Mouse (Mus musculus) midbrain, embryonic 11.5 days (tissue): ENCODE results near the gene Elovl6. TPM values are rescaled to one million over a fixed set of nuclear protein-coding genes. Genes with fewer than 3 reads are reported as not detected.

ENCODE experiments used
- ATAC-seq: fragments of 200-750 bp; cut with Nextera tagmentation; 2 replicates; pipeline ENCODE4 v1.8.0; 2017; ENCODE audit warnings: moderate TSS enrichment, moderate library complexity; ENCODE audit not compliant: low FRiP score
- DNase-seq: peaks from one replicate; pipeline ENCODE4 v3.0.0; 2015; ENCODE audit warnings: low spot score; ENCODE audit errors: missing footprints
- H3K27ac ChIP-seq: fragments of 300-500 bp; sonication (generic); 2 replicates; pipeline ENCODE4 v1.5.1; 2014; ENCODE audit warnings: low read depth, low read length
- H3K27me3 ChIP-seq: fragments of 300-500 bp; sonication (generic); 2 replicates; pipeline ENCODE4 v1.6.1; 2014; ENCODE audit warnings: mild to moderate bottlenecking, low read length, moderate library complexity, mixed read lengths; ENCODE audit not compliant: control insufficient read depth, insufficient read depth
- H3K36me3 ChIP-seq: fragments of 300-500 bp; sonication (generic); 2 replicates; pipeline ENCODE4 v1.6.1; 2014; ENCODE audit warnings: mild to moderate bottlenecking, low read length, moderate library complexity, mixed read lengths; ENCODE audit not compliant: control insufficient read depth, insufficient read depth
- H3K4me1 ChIP-seq: fragments of 300-500 bp; sonication (generic); 2 replicates; pipeline ENCODE4 v1.6.1; 2014; ENCODE audit warnings: low read length; ENCODE audit not compliant: control insufficient read depth, insufficient read depth
- H3K4me2 ChIP-seq: fragments of 300-500 bp; sonication (generic); 2 replicates; pipeline ENCODE4 v1.6.1; 2014; ENCODE audit warnings: mild to moderate bottlenecking, moderate library complexity
- H3K4me3 ChIP-seq: fragments of 300-500 bp; sonication (generic); 2 replicates; pipeline ENCODE4 v1.5.1; 2014; ENCODE audit warnings: low read depth, low read length
- H3K9ac ChIP-seq: fragments of 300-500 bp; sonication (generic); 2 replicates; pipeline ENCODE4 v1.6.1; 2014; ENCODE audit warnings: low read length
- H3K9me3 ChIP-seq: fragments of 300-500 bp; sonication (generic); 2 replicates; pipeline ENCODE4 v1.6.1; 2016; ENCODE audit warnings: low read length; ENCODE audit not compliant: control insufficient read depth
- WGBS: fragments of 180-500 bp; shearing (Covaris S2); extraction: QIAGEN DNeasy Blood & Tissue Kit; methylation state at CpG from one replicate; pipeline ENCODE4 v1.1.7; 2014; 5-methylcytosine and 5-hydroxymethylcytosine counted together
- polyA plus RNA-seq: library from polyadenylated mRNA; unstranded; fragments of >200 nt; fragmentation: Nextera tagmentation; extraction: Ambion mirVana; gene quantifications from 2 replicates; pipeline ENCODE4 v1.2.1, GENCODE M21; 2014

Gene Elovl6
- polyA plus RNA-seq, 1 experiment from 2014 or later, result 40.9 TPM

GRCm38 (mm10) chr3:129591761-129592160 lies 59.6 kb downstream of the Elovl6 start:
- no peaks in the 10 kb centered on the region for H3K27me3 ChIP-seq
- no peak overlapping the region for H3K27ac ChIP-seq
- no peaks in the 10 kb centered on the region for H3K9me3 ChIP-seq
- no peaks in the 10 kb centered on the region for H3K36me3 ChIP-seq
- DNase-seq (no peak), ATAC-seq (no peak)
- H3K9ac ChIP-seq, result no peak overlapping the region
- H3K4me1 ChIP-seq, result peaks cover 3% of the 10 kb centered on the region
- H3K4me3 ChIP-seq, result no peak overlapping the region
- WGBS, result 92% methylated on average over 8 of the region's 8 CpGs
- no peak overlapping the region for H3K4me2 ChIP-seq

GRCm38 (mm10) chr3:129593001-129593400 lies 60.8 kb downstream of the Elovl6 start:
- 96% methylated on average over 9 of the region's 9 CpGs for WGBS
- no peak for DNase-seq
- no peak for ATAC-seq
- peaks cover 3% of the 10 kb centered on the region for H3K4me1 ChIP-seq
- H3K9ac ChIP-seq, result no peak overlapping the region
- no peaks in the 10 kb centered on the region for H3K27me3 ChIP-seq
- H3K27ac ChIP-seq, result no peak overlapping the region
- no peak overlapping the region for H3K4me3 ChIP-seq
- no peaks in the 10 kb centered on the region for H3K9me3 ChIP-seq
- no peak overlapping the region for H3K4me2 ChIP-seq
- H3K36me3 ChIP-seq, result no peaks in the 10 kb centered on the region

- no peaks in the 10 kb centered on the region for H3K9me3 ChIP-seq
- no peak overlapping the region for H3K4me2 ChIP-seq
- no peak overlapping the region for H3K27ac ChIP-seq
- no peak for DNase-seq
- no peaks in the 10 kb centered on the region for H3K27me3 ChIP-seq
- H3K4me1 ChIP-seq, result peaks cover 3% of the 10 kb centered on the region
- WGBS, result 90% methylated on average over 3 of the region's 3 CpGs
- H3K36me3 ChIP-seq, result no peaks in the 10 kb centered on the region
- H3K4me3 ChIP-seq, result no peak overlapping the region
- no peak overlapping the region for H3K9ac ChIP-seq
- no peak for ATAC-seq
These were observed 61.6 kb downstream of the Elovl6 start for GRCm38 (mm10) chr3:129593735-129594134.

- peaks cover 3% of the 10 kb centered on the region; the same call in 1 of the 2 replicates for H3K4me1 ChIP-seq
- WGBS, result 96% methylated on average over 6 of the region's 6 CpGs
- no peak overlapping the region for H3K27ac ChIP-seq
- H3K27me3 ChIP-seq, result no peaks in the 10 kb centered on the region
- no peak overlapping the region for H3K4me2 ChIP-seq
- no peaks in the 10 kb centered on the region for H3K36me3 ChIP-seq
- no peak overlapping the region for H3K9ac ChIP-seq
- H3K9me3 ChIP-seq, result no peaks in the 10 kb centered on the region
- DNase-seq, result no peak
- no peak for ATAC-seq
- no peak overlapping the region for H3K4me3 ChIP-seq
These were observed 63.9 kb downstream of the Elovl6 start for GRCm38 (mm10) chr3:129596098-129596497.

DNA sequence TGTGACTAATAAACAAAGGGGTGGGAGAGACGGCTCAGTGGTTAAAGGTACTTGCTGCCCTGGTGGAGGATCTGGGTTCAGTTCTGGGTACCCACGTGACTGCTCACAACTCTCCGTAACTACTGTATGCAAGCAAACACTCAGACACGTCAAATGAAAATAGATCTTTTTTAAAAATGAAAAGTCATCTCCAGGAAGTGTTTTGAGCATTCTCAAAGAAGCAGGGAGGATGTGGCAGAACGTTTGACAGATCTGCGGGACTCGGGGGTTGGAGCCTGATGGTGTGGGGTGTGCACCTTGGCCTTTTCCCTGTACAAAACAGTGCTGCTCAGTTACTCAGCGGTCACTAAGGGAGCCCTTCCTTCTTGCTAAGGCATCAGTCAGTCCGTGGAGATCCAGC lies 70.1 kb downstream of the Elovl6 start:
- H3K27me3 ChIP-seq, result no peaks in the 10 kb centered on the region
- no peaks in the 10 kb centered on the region for H3K4me1 ChIP-seq
- H3K36me3 ChIP-seq, result no peaks in the 10 kb centered on the region
- no peak overlapping the region for H3K4me3 ChIP-seq
- no peak overlapping the region for H3K4me2 ChIP-seq
- WGBS, result 82% methylated on average over 9 of the region's 9 CpGs
- H3K27ac ChIP-seq, result no peak overlapping the region
- DNase-seq (no peak), ATAC-seq (no peak)
- no peak overlapping the region for H3K9ac ChIP-seq
- no peaks in the 10 kb centered on the region for H3K9me3 ChIP-seq

GRCm38 (mm10) chr3:129605487-129605886 lies 73.3 kb downstream of the Elovl6 start:
- no peak for DNase-seq
- H3K27me3 ChIP-seq, result no peaks in the 10 kb centered on the region
- no peaks in the 10 kb centered on the region for H3K9me3 ChIP-seq
- ATAC-seq, result no peak
- no peak overlapping the region for H3K27ac ChIP-seq
- no peak overlapping the region for H3K9ac ChIP-seq
- H3K4me1 ChIP-seq, result no peaks in the 10 kb centered on the region
- no peak overlapping the region for H3K4me2 ChIP-seq
- 75% methylated on average over 7 of the region's 7 CpGs for WGBS
- H3K36me3 ChIP-seq, result no peaks in the 10 kb centered on the region; the same call in 1 of the 2 replicates
- no peak overlapping the region for H3K4me3 ChIP-seq

DNA sequence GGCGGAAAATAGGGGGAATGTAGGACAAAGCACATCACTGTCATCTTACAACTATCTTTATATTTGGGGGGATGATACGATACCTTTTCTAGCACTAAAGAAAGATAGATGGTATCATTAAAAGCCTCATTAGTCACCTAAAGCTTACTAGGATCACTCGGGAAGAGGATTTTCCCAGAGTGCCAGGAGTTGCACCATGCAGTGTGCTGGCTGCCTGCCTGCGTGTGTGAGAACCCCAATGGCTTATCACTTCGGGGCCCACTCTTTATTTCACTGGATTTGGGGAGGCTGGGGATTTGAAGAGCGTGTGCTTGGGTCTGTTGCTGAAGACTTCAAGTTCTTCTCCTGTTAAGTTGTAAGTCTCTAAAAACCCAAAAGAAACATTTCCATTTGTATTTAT lies 73.8 kb downstream of the Elovl6 start:
- ATAC-seq (no peak), DNase-seq (no peak)
- H3K36me3 ChIP-seq, result no peaks in the 10 kb centered on the region; the same call in 1 of the 2 replicates
- H3K9ac ChIP-seq, result no peak overlapping the region
- no peaks in the 10 kb centered on the region for H3K27me3 ChIP-seq
- H3K4me2 ChIP-seq, result no peak overlapping the region
- H3K27ac ChIP-seq, result no peak overlapping the region
- H3K4me1 ChIP-seq, result no peaks in the 10 kb centered on the region
- no peak overlapping the region for H3K4me3 ChIP-seq
- WGBS, result 56% methylated on average over 6 of the region's 6 CpGs
- no peaks in the 10 kb centered on the region for H3K9me3 ChIP-seq

DNA sequence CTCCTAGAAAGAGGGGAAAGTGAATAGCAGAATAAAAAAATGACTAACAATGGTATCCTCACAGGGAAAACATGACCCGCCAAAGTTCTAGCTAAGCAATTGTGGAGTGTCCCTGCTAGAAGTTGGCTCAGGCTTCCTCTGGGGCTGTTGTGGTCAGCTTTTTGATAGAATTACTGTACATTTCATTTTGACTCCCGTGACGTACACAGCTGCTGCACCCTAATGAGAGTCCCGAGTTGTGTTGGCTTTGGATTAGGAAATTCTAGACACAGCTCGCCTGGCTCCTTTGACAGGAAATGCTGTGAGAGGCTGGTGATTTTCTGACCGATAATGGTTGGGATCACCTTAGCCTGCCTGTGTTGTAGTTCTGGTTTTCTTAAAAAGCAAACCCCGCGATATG lies 79.5 kb downstream of the Elovl6 start:
- Histone ChIP-seq H3K27me3 (no peaks in the 10 kb centered on the region), H3K27ac (no peak overlapping the region), H3K36me3 (no peaks in the 10 kb centered on the region; the same call in 1 of the 2 replicates), H3K4me2 (no peak overlapping the region), H3K9me3 (no peaks in the 10 kb centered on the region), H3K4me1 (no peaks in the 10 kb centered on the region), H3K4me3 (no peak overlapping the region), H3K9ac (no peak overlapping the region)
- ATAC-seq (no peak), DNase-seq (no peak)
- 97% methylated on average over 8 of the region's 8 CpGs for WGBS

DNA sequence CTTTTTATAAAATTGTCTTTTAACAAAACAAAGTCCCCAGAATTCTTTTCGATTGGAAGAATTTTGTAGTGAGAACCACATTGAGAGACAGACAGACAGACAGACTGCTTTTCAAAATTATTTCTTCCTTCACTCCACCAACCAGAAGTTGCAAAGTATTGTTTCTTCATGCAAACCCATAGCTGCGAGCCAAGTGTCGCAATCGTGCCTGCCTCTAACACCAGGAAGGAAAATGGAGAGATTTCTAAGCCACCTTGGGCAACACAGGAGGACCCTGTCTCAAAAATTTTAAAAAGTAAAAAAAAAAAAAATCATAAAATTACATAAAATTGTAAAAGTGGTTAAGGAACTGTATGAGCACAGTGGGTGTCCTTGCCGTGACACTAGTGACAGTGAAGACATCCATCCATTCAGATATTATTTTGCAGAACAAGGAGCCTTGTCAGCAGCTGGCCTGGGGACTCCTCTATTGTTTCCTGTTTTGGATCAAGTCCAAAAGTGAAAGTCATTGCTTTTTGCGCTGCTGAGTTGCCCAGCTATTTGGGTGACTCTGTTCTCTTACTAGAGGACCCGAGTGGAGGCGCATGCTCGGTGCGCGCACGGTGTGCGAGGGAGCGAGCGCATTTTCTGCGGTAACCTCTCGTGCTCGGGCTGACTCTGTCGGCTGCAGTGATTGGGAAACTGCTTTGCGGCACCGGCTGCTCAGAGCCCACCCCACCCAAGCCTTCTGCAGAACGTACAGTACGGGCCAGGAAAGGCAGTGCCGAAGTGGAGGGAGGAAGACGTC lies 80.3 kb downstream of the Elovl6 start:
- H3K36me3 ChIP-seq, result no peaks in the 10 kb centered on the region; the same call in 1 of the 2 replicates
- ATAC-seq, result no peak

More for the DNA sequence above, 80.3 kb downstream of the Elovl6 start:
- Histone ChIP-seq H3K9me3 (no peaks in the 10 kb centered on the region), H3K27ac (no peak overlapping the region), H3K4me1 (no peaks in the 10 kb centered on the region), H3K4me3 (no peak overlapping the region), H3K9ac (no peak overlapping the region), H3K27me3 (no peaks in the 10 kb centered on the region), H3K4me2 (no peak overlapping the region)
- whole genome bisulfite sequencing, result 95% methylated on average over 25 of the region's 25 CpGs
- DNase-seq, result no peak
